In the genomic region with DNA sequence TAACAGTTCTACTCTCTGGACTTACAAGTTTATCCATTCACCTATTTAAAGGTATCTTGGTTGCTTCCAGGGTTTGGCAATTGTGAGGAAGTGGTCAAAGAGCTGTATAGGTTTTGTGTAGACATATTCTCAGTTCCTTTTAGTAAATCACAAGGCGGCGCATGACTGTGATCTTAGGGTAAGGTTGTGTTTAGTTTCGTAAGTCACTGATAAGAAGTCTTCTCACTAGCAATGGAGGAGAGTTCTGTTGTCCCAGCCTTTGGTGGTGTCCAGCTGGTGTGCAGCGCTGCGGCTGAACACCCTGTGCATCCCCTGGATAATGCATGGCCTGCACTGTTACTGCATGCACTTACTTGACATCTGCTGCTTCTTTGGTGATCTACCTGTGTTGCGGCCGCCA, we compare ENCODE assay signal across 17 mouse cellular contexts.
"Had no signal": no experiment of that assay in that cellular context is flagged by ENCODE, and none has a peak within 500 bp of the region (broad histone marks: within the 10 kb centered on the region; RNA-seq: fewer than 3 reads in every experiment).

No protein-coding gene starts in this region.

- H3K4me1 ChIP-seq: intestine, embryonic 15.5 days; limb, embryonic 12.5 days; midbrain, embryonic 13.5 days; neural tube, embryonic 15.5 days had no signal

- H3K9me3 ChIP-seq: intestine, embryonic 15.5 days; midbrain, embryonic 13.5 days; neural tube, embryonic 15.5 days had no signal

- DNase-seq: kidney, adult 8-10 months; kidney, postnatal 36 days; liver; lung, adult 2 months; retina, postnatal 1 day; right cerebral cortex, postnatal 4 days; thymus, adult 18-20 months; thymus, postnatal 14 days had no signal

- ATAC-seq: intestine, embryonic 15.5 days; lung, postnatal 0 days; midbrain, embryonic 13.5 days had no signal

- H3K4me3 ChIP-seq: intestine, embryonic 15.5 days; layer of hippocampus, adult 2 months; limb, embryonic 12.5 days; midbrain, embryonic 13.5 days; myocyte; neural tube, embryonic 15.5 days had no signal

- H3K4me2 ChIP-seq: intestine, embryonic 15.5 days; limb, embryonic 12.5 days; midbrain, embryonic 13.5 days; neural tube, embryonic 15.5 days had no signal

- H3K27ac ChIP-seq: intestine, embryonic 15.5 days; layer of hippocampus, adult 2 months; limb, embryonic 12.5 days; liver, embryonic 14.5 days; macrophage; midbrain, embryonic 13.5 days; neural tube, embryonic 15.5 days had no signal

- H3K27me3 ChIP-seq: intestine, embryonic 15.5 days; limb, embryonic 12.5 days; midbrain, embryonic 13.5 days; neural tube, embryonic 15.5 days had no signal

- H3K9ac ChIP-seq: intestine, embryonic 15.5 days; limb, embryonic 12.5 days; liver, embryonic 14.5 days; midbrain, embryonic 13.5 days; neural tube, embryonic 15.5 days had no signal
